Mouse (Mus musculus): ENCODE measurements around the gene Olfr1459.

Olfr1459 gene

DNA sequence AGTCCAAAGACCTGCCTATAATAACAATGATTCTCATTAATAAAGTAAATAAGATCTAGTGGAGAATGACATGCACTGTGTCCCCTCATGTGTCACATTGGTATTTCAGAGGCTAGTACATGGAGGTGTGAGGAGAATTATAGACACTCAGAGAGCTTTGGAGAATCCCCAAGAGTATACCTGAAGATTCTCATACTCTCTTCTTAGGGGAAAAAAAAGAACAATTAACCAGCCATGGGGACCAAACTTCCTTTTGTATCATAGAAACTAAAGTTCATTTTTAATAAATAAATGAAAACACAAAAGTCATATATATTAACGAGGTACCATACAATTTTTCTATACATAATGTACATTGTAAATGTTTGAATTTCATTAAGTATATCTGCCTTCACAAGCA, at the start of gene Olfr1459:
Gene Olfr1459 (minus strand): TSS at position 101 of the 400 bp plus-strand sequence.
- in situ Hi-C loops (cut with MboI, MseI) = no loop called here

DNA sequence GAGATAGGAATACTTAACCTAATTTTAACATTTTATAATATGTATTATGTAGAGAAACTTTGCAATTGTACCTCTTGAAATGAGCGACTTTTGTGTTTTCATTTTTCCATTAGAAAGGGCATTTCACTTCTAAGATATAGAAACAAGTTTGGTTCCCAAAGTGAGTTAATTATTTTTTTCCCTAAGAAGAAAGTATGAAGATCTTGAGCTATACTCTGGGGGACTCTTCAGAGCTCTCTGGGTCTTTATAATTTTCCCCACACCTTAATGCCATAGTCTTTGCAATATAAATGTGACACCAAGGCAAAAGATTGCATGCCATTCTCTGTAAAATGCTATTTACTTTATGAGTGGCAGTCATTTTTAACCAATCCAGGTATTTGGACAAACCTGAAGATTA, 36.1 kb upstream of the Olfr1459 start, which contains the start of gene Olfr1462:
Gene Olfr1462 (plus strand): TSS at position 301 of the 400 bp plus-strand sequence.
- in situ Hi-C loops (cut with MboI, MseI) = no loop called here

DNA sequence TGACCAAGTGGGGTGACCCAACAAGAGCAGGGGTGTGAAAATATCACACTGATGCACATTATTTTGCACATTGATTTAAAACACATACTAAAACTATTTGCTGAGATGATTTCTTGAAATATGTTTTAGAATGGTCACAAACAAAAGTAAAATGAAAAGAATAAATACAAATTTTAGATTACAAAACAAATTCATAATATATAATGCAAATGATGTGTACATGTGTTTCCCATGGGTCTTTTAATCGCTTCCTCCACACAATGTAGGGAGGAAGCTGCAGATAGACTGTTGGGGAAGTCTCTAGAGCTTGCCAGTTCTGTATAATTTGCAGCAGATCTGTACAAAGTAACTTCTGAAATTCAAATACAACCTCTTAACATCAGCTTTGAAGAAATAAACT, 13.4 kb upstream of the Olfr1459 start, which contains the start of gene Olfr1461:
Gene Olfr1461 (plus strand): TSS at position 301 of the 400 bp plus-strand sequence.
- in situ Hi-C loops (cut with MboI, MseI) = no loop called here

DNA sequence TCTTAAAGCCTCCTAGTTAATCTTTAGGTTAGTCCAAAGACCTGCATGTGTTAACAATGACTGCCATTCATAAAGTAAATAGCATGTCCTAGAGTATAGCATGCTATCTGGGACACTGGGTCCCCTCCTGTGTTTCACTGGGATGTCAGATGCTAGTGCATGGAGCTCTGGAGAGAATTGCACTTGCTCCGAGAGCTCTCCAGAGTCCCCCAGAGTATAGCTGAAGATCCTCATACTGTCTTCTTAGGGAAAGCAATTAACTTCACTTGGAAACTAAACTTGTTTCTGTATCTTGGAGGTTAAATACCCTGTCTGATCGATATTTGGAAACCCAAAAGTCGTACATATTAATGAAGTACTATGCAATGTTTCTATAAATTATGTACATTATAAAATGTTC, 42.7 kb downstream of the Olfr1459 start, which contains the start of gene Olfr1458:
Gene Olfr1458 (minus strand): TSS at position 101 of the 400 bp plus-strand sequence.
- in situ Hi-C loops (cut with MboI, MseI) = no loop called here

DNA sequence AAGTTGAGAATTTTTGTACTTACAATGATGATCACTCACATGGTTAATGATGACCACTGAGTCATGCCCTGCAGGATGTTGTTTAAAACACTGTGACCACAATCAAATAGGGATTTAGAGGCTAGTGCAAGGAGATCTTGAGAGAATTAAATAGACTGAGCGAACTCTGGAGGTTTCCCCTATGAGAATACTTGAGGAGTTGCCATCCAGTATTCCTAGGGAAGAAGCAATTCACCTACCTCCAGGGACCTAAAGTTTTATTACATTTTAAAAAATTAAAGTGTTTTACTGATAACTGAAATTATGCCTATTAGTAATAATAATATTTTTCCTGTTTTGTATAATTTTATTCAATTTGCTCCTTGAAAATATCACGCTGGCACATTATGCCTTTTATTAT, 51.6 kb downstream of the Olfr1459 start, which contains the start of gene Olfr1457:
Gene Olfr1457 (minus strand): TSS at position 101 of the 400 bp plus-strand sequence.
- in situ Hi-C loops (cut with MboI, MseI) = no loop called here

DNA sequence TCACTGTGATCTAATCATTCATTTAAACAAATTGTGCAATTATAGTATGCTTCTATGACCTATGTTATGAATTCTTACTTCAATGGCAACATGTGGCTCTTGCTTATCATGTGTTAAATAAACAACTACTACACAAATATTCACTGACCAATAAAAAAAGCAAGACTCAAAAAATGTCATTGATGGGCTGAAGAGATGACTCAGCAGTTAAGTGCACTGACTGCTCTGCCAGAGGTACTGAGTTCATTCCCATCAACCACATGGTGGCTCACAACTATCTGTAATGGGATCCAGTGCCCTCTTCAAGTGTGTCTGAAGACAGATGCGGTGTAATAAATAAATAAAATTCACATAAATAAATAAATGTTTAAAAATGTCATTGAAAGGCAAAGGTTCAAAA, 55.4 kb downstream of the Olfr1459 start:
- in situ Hi-C loops (cut with MboI, MseI) = no loop called here

Data from T-helper 2 cell (primary cell).